Mouse (Mus musculus) liver, postnatal 0 days (tissue): ENCODE data around the gene Hist2h2be.

Experiments used
- CTCF ChIP-seq: sonication (generic); IDR thresholded peaks from 2 replicates; pipeline ENCODE4 v1.5.1; 2016; ENCODE audit warnings: antibody characterized with exemption, low read depth
- EP300 ChIP-seq: IDR thresholded peaks from 2 replicates; pipeline ENCODE4 v1.6.1; 2016; ENCODE audit warnings: antibody characterized with exemption, low read depth, mild to moderate bottlenecking

- TF ChIP-seq CTCF: no peak
- no peak for TF ChIP-seq EP300
These were observed 42.9 kb downstream of the Hist2h2be start for GRCm38 (mm10) chr3:96263558-96264403.
